Mouse (Mus musculus): Measurements from ENCODE around the gene Xntrpc. TPM values are rescaled to one million over a fixed set of nuclear protein-coding genes. Genes with fewer than 3 reads are reported as not detected.

Xntrpc gene
- polyA plus RNA-seq, 1 experiment from 2014 or later = 2.9 TPM

Other genes with a start within 250 kb of the Xntrpc start
- gene Phox2a, start 247.4 kb upstream of the Xntrpc start, polyA plus RNA-seq (2016; fragmentation: Nextera tagmentation; extraction: Ambion mirVana) = 0.13 TPM in 1 of 2 replicates, not detected in the other
- 58.1 and 59.2 TPM in 2 replicates for gene Inppl1, start 227.5 kb upstream of the Xntrpc start, polyA plus RNA-seq (2016; fragmentation: Nextera tagmentation; extraction: Ambion mirVana)
- 0.24 TPM in 1 of 2 replicates, not detected in the other for gene Folr2, start 208.5 kb upstream of the Xntrpc start, polyA plus RNA-seq (2016; fragmentation: Nextera tagmentation; extraction: Ambion mirVana)
- gene Anapc15, start 202.0 kb upstream of the Xntrpc start, polyA plus RNA-seq (2016; fragmentation: Nextera tagmentation; extraction: Ambion mirVana) = 81.7 and 82.4 TPM in 2 replicates
- gene Folr1, start 194.9 kb upstream of the Xntrpc start, polyA plus RNA-seq (2016; fragmentation: Nextera tagmentation; extraction: Ambion mirVana) = not detected in 2 replicates
- 141 and 147 TPM in 2 replicates for gene Lamtor1, start 159.8 kb upstream of the Xntrpc start, polyA plus RNA-seq (2016; fragmentation: Nextera tagmentation; extraction: Ambion mirVana)
- 0.56 and 0.71 TPM in 2 replicates for gene Tomt, start 159.4 kb upstream of the Xntrpc start, polyA plus RNA-seq (2016; fragmentation: Nextera tagmentation; extraction: Ambion mirVana)
- gene Lrrc51, start 131.8 kb upstream of the Xntrpc start, polyA plus RNA-seq (2016; fragmentation: Nextera tagmentation; extraction: Ambion mirVana) = 8.7 and 8.8 TPM in 2 replicates
- gene Numa1, start 131.6 kb upstream of the Xntrpc start, polyA plus RNA-seq (2016; fragmentation: Nextera tagmentation; extraction: Ambion mirVana) = 134 and 138 TPM in 2 replicates
- 3.4 and 3.7 TPM in 2 replicates for gene Il18bp, start 47.0 kb upstream of the Xntrpc start, polyA plus RNA-seq (2016; fragmentation: Nextera tagmentation; extraction: Ambion mirVana)
- gene Rnf121, start 244 bp upstream of the Xntrpc start, polyA plus RNA-seq (2016; fragmentation: Nextera tagmentation; extraction: Ambion mirVana) = 28.8 and 30.7 TPM in 2 replicates
- gene Xndc1, start 202 bp upstream of the Xntrpc start, polyA plus RNA-seq (2016; fragmentation: Nextera tagmentation; extraction: Ambion mirVana) = 48.7 and 51.7 TPM in 2 replicates
- gene Trpc2, start 17.4 kb downstream of the Xntrpc start, polyA plus RNA-seq (2016; fragmentation: Nextera tagmentation; extraction: Ambion mirVana) = not detected in 2 replicates
- 8.0 and 8.3 TPM in 2 replicates for gene Art1, start 36.0 kb downstream of the Xntrpc start, polyA plus RNA-seq (2016; fragmentation: Nextera tagmentation; extraction: Ambion mirVana)
- gene Art5, start 43.8 kb downstream of the Xntrpc start, polyA plus RNA-seq (2016; fragmentation: Nextera tagmentation; extraction: Ambion mirVana) = 5.1 and 7.2 TPM in 2 replicates
- gene Chrna10, start 51.1 kb downstream of the Xntrpc start, polyA plus RNA-seq (2016; fragmentation: Nextera tagmentation; extraction: Ambion mirVana) = not detected in 2 replicates
- gene Nup98, start 144.5 kb downstream of the Xntrpc start, polyA plus RNA-seq (2016; fragmentation: Nextera tagmentation; extraction: Ambion mirVana) = 50.5 and 51.8 TPM in 2 replicates
- gene Pgap2, start 144.5 kb downstream of the Xntrpc start, polyA plus RNA-seq (2016; fragmentation: Nextera tagmentation; extraction: Ambion mirVana) = 82.0 and 84.9 TPM in 2 replicates
- 47.8 and 50.4 TPM in 2 replicates for gene Rhog, start 190.3 kb downstream of the Xntrpc start, polyA plus RNA-seq (2016; fragmentation: Nextera tagmentation; extraction: Ambion mirVana)
- gene Stim1, start 202.1 kb downstream of the Xntrpc start, polyA plus RNA-seq (2016; fragmentation: Nextera tagmentation; extraction: Ambion mirVana) = 17.7 and 25.3 TPM in 2 replicates

All from limb, embryonic 12.5 days (tissue).